Mouse (Mus musculus): ENCODE results near the gene Olfr632. TPM values are rescaled to one million over a fixed set of nuclear protein-coding genes. Genes with fewer than 3 reads are reported as not detected.
"Not testable (repeated sequence)": the region's sequence is repeated elsewhere in the genome, so short reads cannot be mapped to it uniquely, and the experiment has no call there.

Gene Olfr632
- polyA plus RNA-seq, 1 experiment from 2014 or later = not detected

DNA sequence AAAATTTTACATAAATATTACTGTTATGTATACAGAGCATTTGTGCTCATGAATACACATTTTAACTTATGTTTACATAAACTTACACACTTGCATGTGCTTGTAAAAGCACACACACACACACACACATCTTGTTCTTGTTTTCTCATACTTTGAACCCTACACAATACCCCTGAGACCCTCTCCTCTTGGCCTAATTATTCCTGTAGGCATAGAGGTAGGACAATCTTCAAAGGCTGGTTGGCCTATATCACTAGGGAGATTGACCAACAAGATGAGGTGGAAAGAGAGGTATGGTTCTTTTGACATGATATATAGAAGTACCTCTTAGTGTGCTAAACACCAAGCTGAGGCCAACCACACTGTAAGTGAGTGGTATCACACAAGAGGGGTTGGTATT lies 10.0 kb downstream of the Olfr632 start, which contains the start of gene Olfr633:
TSS of gene Olfr633 (plus strand) at position 301 of the 400 bp plus-strand sequence.
- Histone ChIP-seq H3K9ac (ENCODE audit: low read length) (no peak within 1 kb of the TSS), H3K27me3 (ENCODE audit: control insufficient read depth, insufficient read depth, low read length) (no peaks in the 10 kb centered on the region), H3K4me3 (ENCODE audit: low read length) (no peak within 1 kb of the TSS), H3K9me3 (replicated peaks; ENCODE audit: control insufficient read depth, low read length) (no peaks in the 10 kb centered on the region), H3K4me1 (ENCODE audit: control insufficient read depth, insufficient read depth, low read length) (no peaks in the 10 kb centered on the region), H3K4me2 (ENCODE audit: low read depth, low read length) (no peak within 1 kb of the TSS), H3K36me3 (ENCODE audit: control insufficient read depth, insufficient read depth) (no peaks in the 10 kb centered on the region), H3K27ac (ENCODE audit: low read length) (no peak within 1 kb of the TSS)
- ATAC-seq (replicated peaks; ENCODE audit: extremely low read depth, insufficient read depth, low FRiP score) = no peak

- WGBS = 91% methylated on average over 22 of the region's 22 CpGs
- not testable (repeated sequence) for H3K4me3 ChIP-seq (ENCODE audit: low read length); H3K27me3 ChIP-seq (ENCODE audit: control insufficient read depth, insufficient read depth, low read length); H3K4me1 ChIP-seq (ENCODE audit: control insufficient read depth, insufficient read depth, low read length); H3K27ac ChIP-seq (ENCODE audit: low read length); ATAC-seq (replicated peaks; ENCODE audit: extremely low read depth, insufficient read depth, low FRiP score); H3K36me3 ChIP-seq (ENCODE audit: control insufficient read depth, insufficient read depth); H3K9ac ChIP-seq (ENCODE audit: low read length); H3K4me2 ChIP-seq (ENCODE audit: low read depth, low read length); H3K9me3 ChIP-seq (replicated peaks; ENCODE audit: control insufficient read depth, low read length)
Measured at GRCm38 (mm10) chr7:103966873-103967272, 32.7 kb downstream of the Olfr632 start.

DNA sequence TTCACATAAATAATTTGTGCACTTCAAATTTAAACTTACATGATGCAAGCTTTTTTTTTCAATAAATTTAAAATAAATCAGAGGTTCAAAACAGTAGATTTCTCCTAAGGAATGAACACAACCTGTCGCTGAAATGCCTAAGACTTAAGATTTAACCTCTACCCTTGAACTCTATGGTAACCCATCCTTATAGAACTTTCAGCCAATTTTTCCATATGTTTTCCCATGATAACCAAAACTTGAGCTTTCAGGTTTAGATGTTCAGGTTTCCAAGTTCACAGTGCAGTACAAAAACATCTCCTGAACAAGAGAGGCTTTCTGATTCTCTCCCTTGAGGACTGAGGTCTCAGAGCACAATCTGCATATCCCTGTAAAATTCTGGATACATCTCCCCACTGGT lies 36.7 kb downstream of the Olfr632 start, which contains the start of gene Olfr635:
TSS of gene Olfr635 (plus strand) at position 301 of the 400 bp plus-strand sequence.
- Histone ChIP-seq H3K9me3 (replicated peaks; ENCODE audit: control insufficient read depth, low read length) (no peaks in the 10 kb centered on the region), H3K9ac (ENCODE audit: low read length) (no peak within 1 kb of the TSS), H3K27me3 (ENCODE audit: control insufficient read depth, insufficient read depth, low read length) (no peaks in the 10 kb centered on the region), H3K4me2 (ENCODE audit: low read depth, low read length) (no peak within 1 kb of the TSS), H3K27ac (ENCODE audit: low read length) (no peak within 1 kb of the TSS), H3K36me3 (ENCODE audit: control insufficient read depth, insufficient read depth) (no peaks in the 10 kb centered on the region), H3K4me3 (ENCODE audit: low read length) (no peak within 1 kb of the TSS), H3K4me1 (ENCODE audit: control insufficient read depth, insufficient read depth, low read length) (no peaks in the 10 kb centered on the region)
- no peak for ATAC-seq (replicated peaks; ENCODE audit: extremely low read depth, insufficient read depth, low FRiP score)
- WGBS = 67% methylated on average over 1 of the region's 1 CpGs

DNA sequence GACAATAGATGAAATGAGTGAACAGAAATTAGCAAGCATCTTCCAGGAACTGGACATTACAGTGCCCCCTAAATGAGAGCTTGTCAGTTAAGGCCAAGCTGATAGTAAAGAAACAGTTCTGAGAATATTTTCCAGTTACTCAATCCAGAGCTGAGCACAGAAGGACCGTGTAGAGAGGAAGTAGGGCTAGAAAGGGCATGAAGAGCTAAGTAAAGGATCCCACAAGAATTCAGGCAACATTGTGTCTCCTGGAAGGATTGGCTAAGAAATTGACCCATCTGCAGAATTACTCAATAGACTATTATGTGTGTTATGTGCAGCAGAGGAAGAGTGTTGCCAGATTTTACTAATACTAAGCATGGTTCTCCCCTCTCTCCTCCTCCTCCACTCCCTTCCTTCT lies 37.6 kb downstream of the Olfr632 start:
- Histone ChIP-seq H3K27me3 (ENCODE audit: control insufficient read depth, insufficient read depth, low read length) (no peaks in the 10 kb centered on the region), H3K27ac (ENCODE audit: low read length) (no peak overlapping the region), H3K9ac (ENCODE audit: low read length) (no peak overlapping the region), H3K4me1 (ENCODE audit: control insufficient read depth, insufficient read depth, low read length) (no peaks in the 10 kb centered on the region), H3K9me3 (replicated peaks; ENCODE audit: control insufficient read depth, low read length) (0 out of 2 replicates have a peak, but pooled peaks cover 4% of the 10 kb centered on the region), H3K36me3 (ENCODE audit: control insufficient read depth, insufficient read depth) (no peaks in the 10 kb centered on the region), H3K4me2 (ENCODE audit: low read depth, low read length) (no peak overlapping the region), H3K4me3 (ENCODE audit: low read length) (no peak overlapping the region)
- 48% methylated on average over 1 of the region's 1 CpGs for WGBS
- ATAC-seq (replicated peaks; ENCODE audit: extremely low read depth, insufficient read depth, low FRiP score) = no peak

Other genes with a start within 250 kb of the Olfr632 start
- not detected in 2 replicates for gene Olfr243, start 219.7 kb upstream of the Olfr632 start, polyA plus RNA-seq (2015; fragmentation: Nextera tagmentation; extraction: Ambion mirVana)
- not detected in 2 replicates for gene Olfr628, start 204.0 kb upstream of the Olfr632 start, polyA plus RNA-seq (2015; fragmentation: Nextera tagmentation; extraction: Ambion mirVana)
- not detected in 2 replicates for gene Olfr629, start 189.4 kb upstream of the Olfr632 start, polyA plus RNA-seq (2015; fragmentation: Nextera tagmentation; extraction: Ambion mirVana)
- gene Olfr630, start 177.0 kb upstream of the Olfr632 start, polyA plus RNA-seq (2015; fragmentation: Nextera tagmentation; extraction: Ambion mirVana) = not detected in 2 replicates
- not detected in 2 replicates for gene Olfr69, start 162.8 kb upstream of the Olfr632 start, polyA plus RNA-seq (2015; fragmentation: Nextera tagmentation; extraction: Ambion mirVana)
- not detected in 2 replicates for gene Olfr68, start 154.6 kb upstream of the Olfr632 start, polyA plus RNA-seq (2015; fragmentation: Nextera tagmentation; extraction: Ambion mirVana)
- not detected in 2 replicates for gene Olfr67, start 142.5 kb upstream of the Olfr632 start, polyA plus RNA-seq (2015; fragmentation: Nextera tagmentation; extraction: Ambion mirVana)
- 7,811 and 8,208 TPM in 2 replicates for gene Hbb-bt, start 120.4 kb upstream of the Olfr632 start, polyA plus RNA-seq (2015; fragmentation: Nextera tagmentation; extraction: Ambion mirVana)
- gene Hbb-bs, start 106.3 kb upstream of the Olfr632 start, polyA plus RNA-seq (2015; fragmentation: Nextera tagmentation; extraction: Ambion mirVana) = 24,611 and 28,119 TPM in 2 replicates
- gene Hbb-bh2, start 93.8 kb upstream of the Olfr632 start, polyA plus RNA-seq (2015; fragmentation: Nextera tagmentation; extraction: Ambion mirVana) = not detected in 2 replicates
- gene Hbb-bh1, start 91.2 kb upstream of the Olfr632 start, polyA plus RNA-seq (2015; fragmentation: Nextera tagmentation; extraction: Ambion mirVana) = 2.3 and 2.8 TPM in 2 replicates
- gene Hbb-y, start 81.1 kb upstream of the Olfr632 start, polyA plus RNA-seq (2015; fragmentation: Nextera tagmentation; extraction: Ambion mirVana) = 147 and 172 TPM in 2 replicates
- gene Olfr66, start 48.1 kb upstream of the Olfr632 start, polyA plus RNA-seq (2015; fragmentation: Nextera tagmentation; extraction: Ambion mirVana) = not detected in 2 replicates
- gene Olfr64, start 39.9 kb upstream of the Olfr632 start, polyA plus RNA-seq (2015; fragmentation: Nextera tagmentation; extraction: Ambion mirVana) = not detected in 2 replicates
- not detected in 2 replicates for gene Olfr65, start 30.9 kb upstream of the Olfr632 start, polyA plus RNA-seq (2015; fragmentation: Nextera tagmentation; extraction: Ambion mirVana)
- not detected in 2 replicates for gene Olfr631, start 5.5 kb upstream of the Olfr632 start, polyA plus RNA-seq (2015; fragmentation: Nextera tagmentation; extraction: Ambion mirVana)
- gene Olfr633, start 10.1 kb downstream of the Olfr632 start, polyA plus RNA-seq (2015; fragmentation: Nextera tagmentation; extraction: Ambion mirVana) = not detected in 2 replicates
- not detected in 2 replicates for gene Olfr635, start 36.8 kb downstream of the Olfr632 start, polyA plus RNA-seq (2015; fragmentation: Nextera tagmentation; extraction: Ambion mirVana)
- not detected in 2 replicates for gene Olfr638, start 64.4 kb downstream of the Olfr632 start, polyA plus RNA-seq (2015; fragmentation: Nextera tagmentation; extraction: Ambion mirVana)
- 0.03 TPM in 1 of 2 replicates, not detected in the other for gene Olfr639, start 83.0 kb downstream of the Olfr632 start, polyA plus RNA-seq (2015; fragmentation: Nextera tagmentation; extraction: Ambion mirVana)
- not detected in 2 replicates for gene Olfr640, start 91.2 kb downstream of the Olfr632 start, polyA plus RNA-seq (2015; fragmentation: Nextera tagmentation; extraction: Ambion mirVana)
- not detected in 2 replicates for gene Olfr641, start 101.1 kb downstream of the Olfr632 start, polyA plus RNA-seq (2015; fragmentation: Nextera tagmentation; extraction: Ambion mirVana)
- gene Olfr642, start 118.3 kb downstream of the Olfr632 start, polyA plus RNA-seq (2015; fragmentation: Nextera tagmentation; extraction: Ambion mirVana) = not detected in 2 replicates
- gene 4930516K23Rik, start 127.1 kb downstream of the Olfr632 start, polyA plus RNA-seq (2015; fragmentation: Nextera tagmentation; extraction: Ambion mirVana) = not detected in 2 replicates
- gene Olfr644, start 137.5 kb downstream of the Olfr632 start, polyA plus RNA-seq (2015; fragmentation: Nextera tagmentation; extraction: Ambion mirVana) = not detected in 2 replicates
- not detected in 2 replicates for gene Olfr645, start 151.1 kb downstream of the Olfr632 start, polyA plus RNA-seq (2015; fragmentation: Nextera tagmentation; extraction: Ambion mirVana)
- not detected in 2 replicates for gene Olfr646, start 170.5 kb downstream of the Olfr632 start, polyA plus RNA-seq (2015; fragmentation: Nextera tagmentation; extraction: Ambion mirVana)
- gene Ubqln5, start 195.5 kb downstream of the Olfr632 start, polyA plus RNA-seq (2015; fragmentation: Nextera tagmentation; extraction: Ambion mirVana) = not detected in 2 replicates
- gene Olfr643, start 203.1 kb downstream of the Olfr632 start, polyA plus RNA-seq (2015; fragmentation: Nextera tagmentation; extraction: Ambion mirVana) = not detected in 2 replicates
- not detected in 2 replicates for gene Ubqln3, start 208.9 kb downstream of the Olfr632 start, polyA plus RNA-seq (2015; fragmentation: Nextera tagmentation; extraction: Ambion mirVana)
- not detected in 2 replicates for gene Ubqlnl, start 216.2 kb downstream of the Olfr632 start, polyA plus RNA-seq (2015; fragmentation: Nextera tagmentation; extraction: Ambion mirVana)
- gene Olfm5, start 230.5 kb downstream of the Olfr632 start, polyA plus RNA-seq (2015; fragmentation: Nextera tagmentation; extraction: Ambion mirVana) = 0.08 TPM in 1 of 2 replicates, not detected in the other
- gene Olfr648, start 249.0 kb downstream of the Olfr632 start, polyA plus RNA-seq (2015; fragmentation: Nextera tagmentation; extraction: Ambion mirVana) = 0.17 and 0.24 TPM in 2 replicates